Mouse (Mus musculus) stomach, embryonic 15.5 days (tissue): ENCODE measurements at regions not wholly inside any gene's neighbourhood (a gene's known extent, or its start where the extent isn't known, plus 50 kb on each side); places are given as distances from the start of the nearest gene placed in this dataset.

Experiments used
- ATAC-seq: fragments of 200-750 bp; cut with Nextera tagmentation; 2 replicates; pipeline ENCODE4 v1.8.0; 2017; ENCODE audit warnings: low read depth, moderate number of reproducible peaks, moderate TSS enrichment; ENCODE audit not compliant: insufficient read depth, low FRiP score
- H3K27ac ChIP-seq: fragments of 300-500 bp; sonication (generic); 2 replicates; pipeline ENCODE4 v1.5.1; 2015; ENCODE audit warnings: mild to moderate bottlenecking, inconsistent platforms
- H3K27me3 ChIP-seq: fragments of 300-500 bp; sonication (generic); replicated peaks from 2 replicates; pipeline ENCODE4 v1.6.1; 2015; ENCODE audit warnings: inconsistent platforms
- H3K36me3 ChIP-seq: fragments of 300-500 bp; sonication (generic); 2 replicates; pipeline ENCODE4 v1.6.1; 2015; ENCODE audit warnings: inconsistent platforms
- H3K4me1 ChIP-seq: fragments of 300-500 bp; sonication (generic); 2 replicates; pipeline ENCODE4 v1.6.1; 2015; ENCODE audit warnings: inconsistent platforms
- H3K4me2 ChIP-seq: fragments of 300-500 bp; sonication (generic); 2 replicates; pipeline ENCODE4 v1.6.1; 2015; ENCODE audit warnings: mild to moderate bottlenecking, inconsistent platforms
- H3K4me3 ChIP-seq: fragments of 300-500 bp; sonication (generic); replicated peaks from 2 replicates; pipeline ENCODE4 v1.5.1; 2015; ENCODE audit warnings: inconsistent platforms
- H3K9ac ChIP-seq: fragments of 300-500 bp; sonication (generic); 2 replicates; pipeline ENCODE4 v1.6.1; 2015; ENCODE audit warnings: inconsistent platforms
- H3K9me3 ChIP-seq: fragments of 300-500 bp; sonication (generic); 2 replicates; pipeline ENCODE4 v1.6.1; 2016; ENCODE audit warnings: inconsistent platforms
- WGBS: fragments of 180-500 bp; shearing (Covaris S2); methylation state at CpG from one replicate; pipeline ENCODE4 v1.1.7; 2015; 5-methylcytosine and 5-hydroxymethylcytosine counted together

- no peaks in the 10 kb centered on the region for H3K9me3 ChIP-seq
- H3K4me1 ChIP-seq = no peaks in the 10 kb centered on the region
- H3K36me3 ChIP-seq = no peaks in the 10 kb centered on the region
- no peak overlapping the region for H3K4me2 ChIP-seq
- 74% methylated on average over 2 of the region's 2 CpGs for WGBS
- no peak overlapping the region for H3K9ac ChIP-seq
- H3K4me3 ChIP-seq = no peak overlapping the region
- ATAC-seq = no peak
- H3K27ac ChIP-seq = no peak overlapping the region
- no peaks in the 10 kb centered on the region for H3K27me3 ChIP-seq
These were observed 86.1 kb downstream of the Cartpt start for GRCm38 (mm10) chr13:99814801-99815200.

- no peak for ATAC-seq
- H3K9me3 ChIP-seq = no peaks in the 10 kb centered on the region
- no peak overlapping the region for H3K9ac ChIP-seq
- no peak overlapping the region for H3K4me3 ChIP-seq
- H3K4me2 ChIP-seq = no peak overlapping the region
- H3K4me1 ChIP-seq = no peaks in the 10 kb centered on the region
- H3K27me3 ChIP-seq = no peaks in the 10 kb centered on the region
- H3K36me3 ChIP-seq = no peaks in the 10 kb centered on the region
- WGBS = 33% methylated on average over 6 of the region's 6 CpGs
- H3K27ac ChIP-seq = no peak overlapping the region
These were observed 86.8 kb downstream of the Cartpt start for GRCm38 (mm10) chr13:99814033-99814556.

- Histone ChIP-seq H3K4me2 (no peak overlapping the region), H3K27me3 (no peaks in the 10 kb centered on the region), H3K9ac (no peak overlapping the region), H3K4me1 (peaks cover 4% of the 10 kb centered on the region; the same call in 1 of the 2 replicates), H3K36me3 (no peaks in the 10 kb centered on the region), H3K9me3 (no peaks in the 10 kb centered on the region), H3K4me3 (no peak overlapping the region), H3K27ac (no peak overlapping the region)
- 66% methylated on average over 6 of the region's 6 CpGs for WGBS
- no peak for ATAC-seq
These were observed 106.4 kb downstream of the Cartpt start for GRCm38 (mm10) chr13:99794448-99794847.

GRCm38 (mm10) chr13:99793786-99794435 is 107.0 kb downstream of the Cartpt start:
- peaks cover 4% of the 10 kb centered on the region; the same call in 1 of the 2 replicates for H3K4me1 ChIP-seq
- 50% methylated on average over 7 of the region's 7 CpGs for WGBS
- H3K9ac ChIP-seq = no peak overlapping the region
- H3K4me3 ChIP-seq = no peak overlapping the region
- no peak overlapping the region for H3K4me2 ChIP-seq
- H3K36me3 ChIP-seq = no peaks in the 10 kb centered on the region
- H3K27me3 ChIP-seq = no peaks in the 10 kb centered on the region
- H3K9me3 ChIP-seq = no peaks in the 10 kb centered on the region
- ATAC-seq = no peak
- H3K27ac ChIP-seq = no peak overlapping the region

- H3K9me3 ChIP-seq = no peaks in the 10 kb centered on the region
- no peaks in the 10 kb centered on the region for H3K36me3 ChIP-seq
- peaks cover 4% of the 10 kb centered on the region; the same call in 1 of the 2 replicates for H3K4me1 ChIP-seq
- ATAC-seq = no peak
- WGBS = 40% methylated on average over 6 of the region's 6 CpGs
- no peak overlapping the region for H3K4me3 ChIP-seq
- H3K4me2 ChIP-seq = no peak overlapping the region
- no peaks in the 10 kb centered on the region for H3K27me3 ChIP-seq
- no peak overlapping the region for H3K9ac ChIP-seq
- H3K27ac ChIP-seq = no peak overlapping the region
These were observed 107.9 kb downstream of the Cartpt start for GRCm38 (mm10) chr13:99793001-99793400.

GRCm38 (mm10) chr13:99790951-99791350 is 109.9 kb downstream of the Cartpt start:
- Histone ChIP-seq H3K27me3 (no peaks in the 10 kb centered on the region), H3K9me3 (no peaks in the 10 kb centered on the region), H3K9ac (no peak overlapping the region), H3K36me3 (no peaks in the 10 kb centered on the region), H3K4me2 (no peak overlapping the region), H3K4me1 (peaks cover 4% of the 10 kb centered on the region; the same call in 1 of the 2 replicates), H3K27ac (no peak overlapping the region), H3K4me3 (no peak overlapping the region)
- 89% methylated on average over 5 of the region's 5 CpGs for WGBS
- ATAC-seq = no peak

- no peak overlapping the region for H3K4me3 ChIP-seq
- H3K9ac ChIP-seq = no peak overlapping the region
- H3K4me1 ChIP-seq = peaks cover 3% of the 10 kb centered on the region; the same call in 1 of the 2 replicates
- no peak for ATAC-seq
- H3K9me3 ChIP-seq = no peaks in the 10 kb centered on the region
- H3K27me3 ChIP-seq = no peaks in the 10 kb centered on the region
- H3K36me3 ChIP-seq = no peaks in the 10 kb centered on the region
- WGBS = 58% methylated on average over 4 of the region's 4 CpGs
- no peak overlapping the region for H3K27ac ChIP-seq
- no peak overlapping the region for H3K4me2 ChIP-seq
These were observed 113.1 kb downstream of the Cartpt start for GRCm38 (mm10) chr13:99787760-99788159.

GRCm38 (mm10) chr13:99785427-99785826 is 115.5 kb downstream of the Cartpt start:
- Histone ChIP-seq H3K4me2 (no peak overlapping the region), H3K4me3 (no peak overlapping the region), H3K4me1 (no peaks in the 10 kb centered on the region), H3K27ac (no peak overlapping the region), H3K9me3 (no peaks in the 10 kb centered on the region), H3K9ac (no peak overlapping the region), H3K36me3 (no peaks in the 10 kb centered on the region), H3K27me3 (no peaks in the 10 kb centered on the region)
- no peak for ATAC-seq
- WGBS = 87% methylated on average over 4 of the region's 4 CpGs

GRCm38 (mm10) chr13:99784314-99784713 is 116.6 kb downstream of the Cartpt start:
- Histone ChIP-seq H3K36me3 (no peaks in the 10 kb centered on the region), H3K4me2 (no peak overlapping the region), H3K4me3 (no peak overlapping the region), H3K27me3 (no peaks in the 10 kb centered on the region), H3K9ac (no peak overlapping the region), H3K4me1 (no peaks in the 10 kb centered on the region), H3K9me3 (no peaks in the 10 kb centered on the region), H3K27ac (no peak overlapping the region)
- no peak for ATAC-seq
- WGBS = 80% methylated on average over 2 of the region's 2 CpGs

GRCm38 (mm10) chr13:99782883-99783721 is 117.8 kb downstream of the Cartpt start:
- no peak for ATAC-seq
- H3K9me3 ChIP-seq = no peaks in the 10 kb centered on the region
- no peak overlapping the region for H3K4me2 ChIP-seq
- no peak overlapping the region for H3K27ac ChIP-seq
- H3K4me1 ChIP-seq = no peaks in the 10 kb centered on the region
- H3K9ac ChIP-seq = no peak overlapping the region
- WGBS = 77% methylated on average over 15 of the region's 15 CpGs
- H3K4me3 ChIP-seq = no peak overlapping the region
- H3K36me3 ChIP-seq = no peaks in the 10 kb centered on the region
- no peaks in the 10 kb centered on the region for H3K27me3 ChIP-seq

GRCm38 (mm10) chr13:99781616-99782015 is 119.3 kb downstream of the Cartpt start:
- H3K4me2 ChIP-seq = no peak overlapping the region
- no peak for ATAC-seq
- 81% methylated on average over 4 of the region's 4 CpGs for WGBS

More at GRCm38 (mm10) chr13:99781616-99782015, 119.3 kb downstream of the Cartpt start:
- H3K4me1 ChIP-seq = no peaks in the 10 kb centered on the region
- H3K9me3 ChIP-seq = no peaks in the 10 kb centered on the region
- no peaks in the 10 kb centered on the region for H3K27me3 ChIP-seq
- no peaks in the 10 kb centered on the region for H3K36me3 ChIP-seq
- H3K4me3 ChIP-seq = no peak overlapping the region
- H3K9ac ChIP-seq = no peak overlapping the region
- H3K27ac ChIP-seq = no peak overlapping the region
